Mouse (Mus musculus) urinary bladder, postnatal 25 days (tissue): ENCODE data around the gene Nckap5.
"Not testable (repeated sequence)": the region's sequence is repeated elsewhere in the genome, so short reads cannot be mapped to it uniquely, and the experiment has no call there.

Experiments
- DNase-seq: peaks from one replicate; pipeline ENCODE4 v3.0.0; 2022; ENCODE audit warnings: low spot score

The Nckap5 gene

DNA sequence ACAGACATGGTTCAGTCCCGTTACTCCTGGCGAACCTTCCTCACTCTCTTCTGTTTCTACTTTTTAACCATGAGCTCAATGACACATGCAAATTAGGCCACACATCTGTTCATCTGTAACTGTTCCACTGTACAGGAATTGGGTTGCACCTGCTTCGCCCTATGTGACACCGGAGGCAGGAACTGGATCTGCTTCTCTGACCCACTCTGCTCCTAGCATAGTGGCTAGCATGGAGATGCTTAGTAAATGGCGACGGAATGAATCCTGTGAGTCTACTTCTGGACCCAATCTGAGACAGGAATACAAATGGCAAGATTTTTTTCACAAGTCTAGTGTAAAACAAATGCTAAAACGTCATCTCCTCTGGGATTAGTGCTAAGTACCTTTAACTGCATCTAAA is 663.1 kb downstream of the Nckap5 start:
- no peak for DNase-seq

DNA sequence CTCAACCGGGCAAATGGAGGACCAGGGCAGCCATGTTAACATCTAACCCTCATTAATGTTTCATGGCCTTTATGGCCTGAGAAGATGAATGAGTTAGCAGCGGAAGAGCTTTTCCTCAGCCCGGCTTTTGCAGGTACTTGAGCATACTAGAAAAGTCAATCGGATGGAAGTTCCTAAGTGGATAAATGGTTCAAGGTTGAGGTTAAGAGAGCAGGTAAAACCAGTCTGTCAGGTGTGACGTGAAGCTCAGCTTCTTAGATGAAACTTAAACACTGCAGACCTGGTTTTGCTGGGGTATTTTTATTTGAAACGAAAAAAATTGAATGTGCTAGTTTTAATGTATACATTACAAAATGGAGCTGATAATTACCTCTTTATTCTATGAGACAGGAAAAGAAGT is 671.3 kb downstream of the Nckap5 start:
- DNase-seq, result no peak

- DNase-seq, result no peak
These were observed 674.8 kb downstream of the Nckap5 start for GRCm38 (mm10) chr1:126155816-126156215.

GRCm38 (mm10) chr1:126153516-126154234 is 676.9 kb downstream of the Nckap5 start:
- peak; percentile 5 for DNase-seq

GRCm38 (mm10) chr1:126152217-126152616 is 678.4 kb downstream of the Nckap5 start:
- DNase-seq, result no peak

DNA sequence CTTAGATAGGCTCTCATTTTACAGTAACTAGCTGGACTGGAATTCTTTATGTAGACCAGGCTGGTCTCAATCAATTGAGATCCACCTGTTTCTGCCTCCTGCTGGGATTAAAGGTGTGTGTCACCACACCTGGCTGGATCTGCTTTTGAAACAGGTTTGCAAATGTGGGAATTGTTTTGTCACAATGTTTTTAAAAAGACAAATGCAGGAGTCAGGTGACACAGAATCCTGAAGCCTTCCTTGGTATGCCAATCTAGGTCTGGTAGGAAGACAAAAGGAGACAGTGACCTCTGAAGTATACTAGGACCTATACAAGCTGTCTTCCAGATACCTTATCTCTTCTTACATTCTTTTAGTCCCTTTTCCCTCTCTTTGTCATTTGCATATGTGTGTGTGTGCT is 680.6 kb downstream of the Nckap5 start:
- DNase-seq, result no peak

DNA sequence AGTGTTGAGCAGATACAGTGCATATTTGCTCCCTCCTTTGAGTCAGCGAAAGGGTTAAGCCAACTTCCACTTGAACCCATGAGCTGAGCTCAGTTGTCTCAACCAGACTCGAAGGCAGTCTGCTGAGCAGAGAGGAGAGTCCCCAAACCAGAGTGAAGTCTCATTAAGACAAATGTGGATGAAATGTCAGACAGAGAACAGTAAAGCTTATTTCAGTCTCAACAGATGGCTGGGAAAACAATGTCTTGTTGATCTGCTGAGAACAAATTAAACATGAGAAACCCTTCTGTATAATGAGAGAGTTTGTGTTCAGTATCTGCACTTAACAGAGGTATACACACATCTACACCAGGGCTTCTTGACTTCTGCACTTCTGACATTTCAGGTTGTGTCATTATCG is 694.9 kb downstream of the Nckap5 start:
- DNase-seq, result no peak

- no peak for DNase-seq
These were observed 698.3 kb downstream of the Nckap5 start for GRCm38 (mm10) chr1:126132316-126132715.

- no peak for DNase-seq
These were observed 701.5 kb downstream of the Nckap5 start for GRCm38 (mm10) chr1:126129129-126129528.

DNA sequence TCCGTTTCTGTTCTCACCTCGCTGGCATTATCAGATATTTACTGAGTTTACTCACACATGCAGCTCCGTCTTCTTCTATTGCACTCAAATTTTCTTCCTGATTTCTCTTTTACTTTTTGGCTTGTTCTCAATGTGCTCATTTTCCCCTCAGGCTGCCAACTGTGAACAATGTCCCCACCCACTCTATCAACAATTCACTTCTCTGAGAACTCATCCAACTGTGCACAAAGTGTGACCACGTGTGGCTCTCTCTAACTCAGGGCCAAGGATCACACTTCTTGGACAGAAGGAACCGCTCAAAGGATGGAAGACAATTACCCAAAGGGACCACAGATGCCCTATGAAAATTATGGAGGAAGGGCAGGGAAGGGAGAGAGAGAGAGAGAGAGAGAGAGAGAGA is 707.5 kb downstream of the Nckap5 start:
- DNase-seq, result no peak

GRCm38 (mm10) chr1:126120506-126120905 is 710.1 kb downstream of the Nckap5 start:
- DNase-seq, result no peak

GRCm38 (mm10) chr1:126116034-126116433 is 714.6 kb downstream of the Nckap5 start:
- DNase-seq, result no peak

DNA sequence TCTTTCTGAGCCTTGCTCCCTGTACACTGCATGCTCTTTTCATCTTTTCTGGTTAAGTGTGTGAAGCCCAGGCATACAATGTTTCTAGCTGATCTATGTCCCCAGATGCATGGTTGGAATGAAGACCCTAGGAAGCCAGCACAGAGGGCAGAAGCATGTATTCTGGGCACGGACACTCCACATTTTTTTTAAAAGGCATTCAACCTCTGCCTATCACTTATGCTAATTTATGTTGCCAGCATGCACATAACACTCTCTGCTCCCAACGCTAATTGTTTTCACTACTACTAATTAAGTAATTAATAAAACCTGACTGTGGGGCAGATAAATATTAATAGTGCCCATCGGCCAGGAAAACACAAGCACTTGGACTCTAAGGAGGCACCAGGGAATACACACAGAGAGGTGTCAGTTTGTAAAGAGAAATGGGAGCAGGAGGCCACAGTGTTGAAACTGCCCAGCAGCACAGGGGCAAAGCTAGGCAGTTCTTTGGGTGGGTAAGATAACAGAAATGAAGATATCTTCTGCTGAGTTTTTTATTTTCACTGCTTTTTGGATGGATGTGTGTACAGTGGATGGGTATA is 724.8 kb downstream of the Nckap5 start:
- no peak for DNase-seq

- no peak for DNase-seq
These were observed 736.3 kb downstream of the Nckap5 start for GRCm38 (mm10) chr1:126094346-126094745.

GRCm38 (mm10) chr1:126091979-126092378 is 738.6 kb downstream of the Nckap5 start:
- not testable (repeated sequence) for DNase-seq

- no peak for DNase-seq
These were observed 743.4 kb downstream of the Nckap5 start for GRCm38 (mm10) chr1:126087181-126087580.

DNA sequence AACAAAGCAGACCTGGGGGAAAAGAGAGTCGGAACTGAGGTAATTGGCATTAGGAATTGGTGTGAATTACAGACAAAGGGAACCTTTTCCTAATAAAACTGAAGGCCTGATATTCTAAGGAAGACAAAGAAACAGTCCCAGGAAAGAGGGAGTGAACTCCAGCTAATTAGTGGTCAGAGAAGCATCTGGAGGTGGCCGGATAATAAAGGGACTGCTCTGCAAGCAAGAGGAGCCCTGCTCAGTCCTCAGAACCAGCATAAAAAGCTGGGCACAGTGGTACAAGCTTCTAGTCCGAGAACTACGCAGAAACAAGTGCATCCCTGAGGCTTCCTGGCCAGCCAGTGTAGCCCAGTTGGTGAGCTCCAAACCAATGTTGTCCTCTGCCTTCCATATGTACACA is 754.3 kb downstream of the Nckap5 start:
- DNase-seq, result no peak

GRCm38 (mm10) chr1:126070861-126071260 is 759.7 kb downstream of the Nckap5 start:
- DNase-seq, result no peak

DNA sequence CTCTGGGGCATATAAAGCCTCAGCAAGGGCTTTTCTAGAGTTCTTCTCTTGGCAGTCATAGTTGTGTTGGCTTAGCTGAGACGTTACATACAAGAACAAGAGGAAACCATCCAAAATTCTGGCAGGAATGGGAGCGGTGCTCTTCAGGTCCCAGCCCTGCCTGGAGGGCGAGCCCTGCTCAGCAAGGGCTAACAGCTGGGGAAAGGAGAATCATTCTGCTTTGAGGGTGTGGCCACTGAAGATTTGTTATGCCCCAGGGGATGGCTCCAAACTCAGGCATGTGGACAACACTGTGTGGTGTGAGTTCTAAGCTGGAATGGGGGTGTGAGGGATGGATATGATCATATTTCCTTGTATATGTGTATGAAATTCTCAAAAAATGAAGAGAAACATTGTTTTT is 779.1 kb downstream of the Nckap5 start:
- no peak for DNase-seq

- DNase-seq, result no peak
These were observed 787.7 kb downstream of the Nckap5 start for GRCm38 (mm10) chr1:126042886-126043285.

GRCm38 (mm10) chr1:126027536-126027935 is 803.1 kb downstream of the Nckap5 start:
- DNase-seq, result no peak

DNA sequence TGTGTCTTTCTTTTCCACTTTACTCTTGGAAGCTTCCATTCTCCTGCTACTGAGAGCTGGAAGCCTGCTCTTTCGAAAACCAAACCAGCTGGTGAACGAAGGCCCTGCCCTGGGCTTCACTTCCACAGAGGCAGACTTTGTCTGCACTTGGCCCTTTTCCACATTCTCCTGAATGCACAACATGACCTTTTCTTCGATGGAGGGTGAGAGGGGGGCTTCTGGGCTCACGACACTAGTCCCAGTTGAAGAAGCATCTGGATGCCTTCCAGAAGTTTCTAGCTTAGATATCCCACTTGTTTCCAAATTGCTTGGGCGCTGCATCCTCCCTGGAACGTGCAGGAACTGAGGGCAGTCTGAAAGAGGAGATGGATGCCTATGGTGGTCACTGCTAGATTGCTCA is 806.1 kb downstream of the Nckap5 start:
- no peak for DNase-seq

DNA sequence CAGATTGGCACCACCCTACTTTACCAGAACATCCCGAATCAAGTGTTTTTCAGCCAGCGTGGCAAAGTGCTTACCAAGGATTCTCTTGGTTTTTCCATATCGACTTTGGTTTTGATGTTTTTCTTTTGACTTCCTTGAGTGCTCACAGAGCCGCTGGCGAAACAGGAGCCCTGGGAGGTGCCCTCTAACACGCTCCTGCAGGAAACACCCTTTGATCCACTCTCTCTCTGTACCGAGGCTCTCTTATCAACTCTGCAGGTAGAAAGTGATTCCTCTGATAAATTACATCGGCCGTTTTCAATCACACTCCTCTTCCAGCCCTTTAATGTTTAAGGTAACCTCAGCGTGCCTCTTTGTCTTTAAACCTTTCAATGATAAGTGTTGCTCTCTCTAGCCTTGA is 807.6 kb downstream of the Nckap5 start:
- DNase-seq, result no peak

- not testable (repeated sequence) for DNase-seq
These were observed 811.9 kb downstream of the Nckap5 start for GRCm38 (mm10) chr1:126018654-126019053.
